Mouse (Mus musculus): ENCODE measurements around the gene Fgd2.

- TF ChIP-seq CTCF (IDR thresholded peaks at IDR 0.05; ENCODE audit: low read depth) (no peak), EP300 (optimal IDR thresholded peaks at IDR 0.05) (no peak)
Measured at GRCm38 (mm10) chr17:29326531-29327529, 33.9 kb upstream of the Fgd2 start.

Measured in stomach, postnatal 0 days (tissue).